Mouse (Mus musculus) T-cell, adult 66 days (primary cell): ENCODE measurements around the gene Alkbh3. TPM values are rescaled to one million over a fixed set of nuclear protein-coding genes. Genes with fewer than 3 reads are reported as not detected.

Source experiments
- total RNA-seq, 2 experiments: library from RNA; stranded (reverse); gene quantifications; 3 replicates in 1 of 2; 4 replicates in 1 of 2; pipeline ENCODE4 v1.2.4; 2023

Alkbh3 gene
- 10 to 100 TPM; 50.7 to 58.8 TPM for total RNA-seq

GRCm38 (mm10) chr2:94010335-94011291 is at the start of gene Alkbh3:
TSS of gene Alkbh3 (minus strand) at chr2:94010807.

GRCm38 (mm10) chr2:93996254-93996653 is 14.4 kb downstream of the Alkbh3 start, which contains the start of gene Gm27027:
TSS of gene Gm27027 (minus strand) at chr2:93996354.

GRCm38 (mm10) chr2:93956908-93957784 is 53.5 kb downstream of the Alkbh3 start, which contains the start of gene Gm13889:
TSS of gene Gm13889 (minus strand) at chr2:93957201.

Other genes starting within 250 kb of the Alkbh3 start
- 10 to 100 TPM; 61.0 to 68.1 TPM for gene Ext2, start 188.2 kb downstream of the Alkbh3 start, total RNA-seq
- 10 to 100 TPM; 32.3 to 33.5 TPM for gene Accs, start 160.9 kb downstream of the Alkbh3 start, total RNA-seq
- gene Accsl, start 141.7 kb downstream of the Alkbh3 start, total RNA-seq = not detected
- not detected for gene Gm13889, start 53.6 kb downstream of the Alkbh3 start, total RNA-seq
- not detected for gene Gm27027, start 14.5 kb downstream of the Alkbh3 start, total RNA-seq
- gene Hsd17b12, start 147.2 kb upstream of the Alkbh3 start, total RNA-seq = 10 to 100 TPM; 34.3 to 36.0 TPM